Mouse (Mus musculus) liver, embryonic 14.5 days (tissue): ENCODE measurements around the gene Gipc2. TPM values are rescaled to one million over a fixed set of nuclear protein-coding genes. Genes with fewer than 3 reads are reported as not detected.

ENCODE experiments used
- ATAC-seq: fragments of 200-750 bp; cut with Nextera tagmentation; 2 replicates; pipeline ENCODE4 v1.8.0; 2017; ENCODE audit warnings: moderate number of reproducible peaks, mild to moderate bottlenecking, moderate library complexity; ENCODE audit not compliant: insufficient read depth
- DNase-seq, 3 experiments: peaks; one replicate each; pipeline ENCODE4 v3.0.0-alpha.2; 2012 to 2013; ENCODE audit warnings: low read depth in 3 of 3, low spot score in 3 of 3
- H3K27ac ChIP-seq: fragments of 300-500 bp; sonication (generic); 2 replicates; pipeline ENCODE4 v1.5.1; 2014; ENCODE audit warnings: moderate library complexity, mild to moderate bottlenecking, control low read depth, inconsistent platforms
- H3K27me3 ChIP-seq: fragments of 300-500 bp; sonication (generic); 2 replicates; pipeline ENCODE4 v1.6.1; 2014; ENCODE audit warnings: mild to moderate bottlenecking, low read length, moderate library complexity; ENCODE audit not compliant: control insufficient read depth, insufficient read depth
- H3K36me3 ChIP-seq: fragments of 300-500 bp; sonication (generic); replicated peaks from 2 replicates; pipeline ENCODE4 v1.6.1; 2014; ENCODE audit warnings: low read depth; ENCODE audit not compliant: control insufficient read depth, insufficient read depth
- H3K4me1 ChIP-seq, 2 experiments: fragments of 200-500 bp in 1 of 2; fragments of 300-500 bp in 1 of 2; sonication (generic) in 1 of 2; replicated peaks; 2 replicates each; pipeline ENCODE4 v1.6.1; 2012 to 2014; ENCODE audit warnings: antibody characterized with exemption in 1 of 2, inconsistent platforms in 1 of 2, low read length in 1 of 2; ENCODE audit not compliant: control insufficient read depth in 2 of 2, insufficient read depth in 2 of 2
- H3K4me2 ChIP-seq: fragments of 300-500 bp; sonication (generic); 2 replicates; pipeline ENCODE4 v1.6.1; 2014; ENCODE audit warnings: low read depth, mild to moderate bottlenecking, control low read depth, moderate library complexity
- H3K4me3 ChIP-seq, 2 experiments: fragments of 200-500 bp in 1 of 2; fragments of 300-500 bp in 1 of 2; sonication (generic) in 1 of 2; 2 replicates each; pipeline ENCODE4 v1.5.1; 2012 to 2014; ENCODE audit warnings: low read depth in 2 of 2, low read length in 2 of 2, mild to moderate bottlenecking in 2 of 2, control low read depth in 1 of 2, inconsistent platforms in 1 of 2, moderate library complexity in 1 of 2; ENCODE audit not compliant: insufficient read depth in 1 of 2
- H3K9ac ChIP-seq: fragments of 300-500 bp; sonication (generic); replicated peaks from 2 replicates; pipeline ENCODE4 v1.6.1; 2014; ENCODE audit warnings: mild to moderate bottlenecking, control low read depth, moderate library complexity
- H3K9me3 ChIP-seq: fragments of 300-500 bp; sonication (generic); 2 replicates; pipeline ENCODE4 v1.6.1; 2016; ENCODE audit warnings: low read length, mixed read lengths; ENCODE audit not compliant: control insufficient read depth
- CTCF ChIP-seq: IDR thresholded peaks from 2 replicates; pipeline ENCODE4 v1.5.1; 2016; ENCODE audit warnings: antibody characterized with exemption, low read depth, control low read depth
- EP300 ChIP-seq: IDR thresholded peaks from 2 replicates; pipeline ENCODE4 v1.6.1; 2016; ENCODE audit warnings: antibody characterized with exemption, low read depth
- WGBS: fragments of 180-500 bp; shearing (Covaris S2); extraction: QIAGEN DNeasy Blood & Tissue Kit; methylation state at CpG from one replicate; pipeline ENCODE4 v1.1.7; 2014; ENCODE audit not compliant: insufficient replicate concordance; 5-methylcytosine and 5-hydroxymethylcytosine counted together
- polyA plus RNA-seq, 2 experiments: library from polyadenylated mRNA; depleted of rRNA in 1 of 2; stranded (reverse) in 1 of 2; unstranded in 1 of 2; fragments of >200 nt; fragmentation: Nextera tagmentation in 1 of 2; extraction: Ambion mirVana in 1 of 2; gene quantifications; 2 replicates each; pipeline versions ENCODE4 v1.2.1 to v1.2.3; 2012 to 2014

Gene Gipc2
- polyA plus RNA-seq, 2 experiments: 7.7 to 16.9 TPM

DNA sequence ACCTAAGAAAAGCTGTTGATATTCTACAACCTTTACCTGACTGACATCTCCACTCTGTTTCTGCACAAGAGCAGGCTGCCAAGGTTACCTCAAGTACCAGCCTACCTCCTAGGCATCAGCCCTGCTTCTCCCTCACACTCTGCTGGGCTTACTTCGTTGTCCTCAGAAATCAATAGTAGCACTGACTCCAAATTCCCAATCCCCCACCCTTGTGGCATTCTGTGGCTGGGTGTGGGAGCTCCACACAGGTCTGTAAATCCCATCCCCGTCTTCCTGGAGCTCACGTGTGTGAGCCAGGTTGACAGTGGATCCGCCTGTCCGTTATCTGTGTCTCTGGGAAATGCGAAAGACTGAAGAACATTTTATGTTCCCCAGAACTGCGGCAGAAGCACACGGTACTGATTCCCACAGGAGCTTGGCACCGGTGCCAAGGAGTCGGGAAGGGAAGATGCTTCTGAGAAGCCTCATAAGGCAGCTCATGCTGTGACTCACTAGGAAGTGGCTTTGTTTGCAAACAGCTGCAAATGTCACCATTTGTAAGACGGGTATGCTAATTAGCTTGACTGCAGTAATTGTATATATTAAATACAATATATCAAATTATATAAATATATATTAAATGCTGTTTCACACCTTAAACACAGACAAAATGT, 10.6 kb downstream of the Gipc2 start:
- Histone ChIP-seq H3K4me1 (peaks cover 37 to 46% of the 10 kb centered on the region in 2 experiments), H3K36me3 (no peaks in the 10 kb centered on the region), H3K27ac (no peak overlapping the region), H3K9ac (no peak overlapping the region), H3K27me3 (no peaks in the 10 kb centered on the region), H3K4me3 (no peak overlapping the region), H3K4me2 (no peak overlapping the region), H3K9me3 (no peaks in the 10 kb centered on the region)
- WGBS: 65% methylated on average over 11 of the region's 11 CpGs
- no peak for TF ChIP-seq EP300
- no peak for TF ChIP-seq CTCF
- no peak for DNase-seq
- no peak for ATAC-seq

DNA sequence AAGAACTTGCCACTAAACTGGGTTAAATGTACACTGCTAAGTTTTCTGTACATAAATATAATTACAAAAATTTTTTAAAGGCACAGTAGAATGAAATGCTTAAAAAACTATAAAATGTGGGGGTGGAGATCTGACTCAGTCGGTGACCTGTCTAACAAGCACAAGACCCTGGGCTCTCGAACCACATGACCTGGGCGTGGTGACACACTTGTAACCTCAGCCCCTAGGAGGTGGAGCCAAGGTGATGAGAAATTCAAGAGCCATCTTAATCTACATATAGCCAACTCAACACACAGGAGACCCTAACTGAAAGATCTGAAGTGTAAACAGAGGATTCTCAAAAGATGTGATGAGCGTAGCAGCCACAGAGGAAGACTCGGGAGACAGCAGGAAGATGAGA, 11.9 kb downstream of the Gipc2 start:
- no peaks in the 10 kb centered on the region for H3K9me3 ChIP-seq
- H3K36me3 ChIP-seq: no peaks in the 10 kb centered on the region
- WGBS: 63% methylated on average over 5 of the region's 5 CpGs
- no peak for TF ChIP-seq EP300
- TF ChIP-seq CTCF: no peak
- no peak for DNase-seq
- no peaks in the 10 kb centered on the region for H3K27me3 ChIP-seq
- no peak overlapping the region for H3K4me2 ChIP-seq
- H3K27ac ChIP-seq: no peak overlapping the region
- H3K9ac ChIP-seq: no peak overlapping the region
- no peak for ATAC-seq
- H3K4me3 ChIP-seq: no peak overlapping the region
- H3K4me1 ChIP-seq: peaks cover 40 to 53% of the 10 kb centered on the region in 2 experiments

DNA sequence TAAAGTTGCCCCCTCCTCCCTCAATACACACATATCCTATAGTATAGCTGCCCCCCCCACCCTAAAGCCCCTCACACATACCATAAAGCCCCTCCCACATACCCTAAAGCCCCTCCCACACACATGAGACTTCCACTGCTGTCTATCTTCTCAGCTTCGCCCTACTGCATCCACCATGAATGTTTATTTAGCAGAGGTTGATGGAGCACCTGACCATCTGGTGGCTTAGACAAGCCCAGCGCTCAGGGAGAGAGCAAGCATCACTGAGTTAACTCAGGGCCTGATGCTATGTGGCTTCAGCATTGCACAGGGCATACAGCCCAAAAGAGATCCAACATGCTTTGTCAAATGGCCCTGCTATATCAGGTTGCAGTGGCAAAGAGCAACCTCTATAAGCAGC, 12.9 kb downstream of the Gipc2 start:
- Histone ChIP-seq H3K27ac (peak overlapping the region; percentile 84), H3K27me3 (no peaks in the 10 kb centered on the region), H3K9ac (peak overlapping the region; percentile 36), H3K4me1 (peaks cover 40 to 54% of the 10 kb centered on the region in 2 experiments), H3K36me3 (no peaks in the 10 kb centered on the region), H3K4me3 (no peak overlapping the region), H3K4me2 (peak overlapping the region; percentile 70), H3K9me3 (no peaks in the 10 kb centered on the region)
- TF ChIP-seq EP300 (no peak), CTCF (no peak)
- DNase-seq (no peak), ATAC-seq (no peak)
- 70% methylated on average over 2 of the region's 2 CpGs for WGBS

- Histone ChIP-seq H3K4me1 (peaks cover 40 to 54% of the 10 kb centered on the region in 2 experiments), H3K9ac (peak overlapping the region; percentile 57)
Observed at GRCm38 (mm10) chr3:152152483-152152804, 13.6 kb downstream of the Gipc2 start.

GRCm38 (mm10) chr3:152151725-152152482, 14.1 kb downstream of the Gipc2 start:
- H3K4me3 ChIP-seq: peak overlapping the region; percentile 17 to 39
- no peaks in the 10 kb centered on the region for H3K9me3 ChIP-seq
- 45% methylated on average over 28 of the region's 29 CpGs for WGBS
- no peaks in the 10 kb centered on the region for H3K36me3 ChIP-seq
- H3K27me3 ChIP-seq: no peaks in the 10 kb centered on the region
- H3K9ac ChIP-seq: peak overlapping the region; percentile 57
- no peak for TF ChIP-seq CTCF
- no peak for TF ChIP-seq EP300
- ATAC-seq: peak; percentile 53
- DNase-seq: no peak
- H3K27ac ChIP-seq: peak overlapping the region; percentile 84
- H3K4me1 ChIP-seq: peaks cover 40 to 57% of the 10 kb centered on the region in 2 experiments
- H3K4me2 ChIP-seq: peak overlapping the region; percentile 70

More at GRCm38 (mm10) chr3:152152483-152152804, 13.6 kb downstream of the Gipc2 start:
- WGBS: 19% methylated on average over 1 of the region's 1 CpGs
- H3K9me3 ChIP-seq: no peaks in the 10 kb centered on the region
- DNase-seq (peak; percentile 67 to 76 (median 70)), ATAC-seq (peak; percentile 96)
- peak overlapping the region; percentile 84 for H3K27ac ChIP-seq
- H3K4me2 ChIP-seq: peak overlapping the region; percentile 70
- peak overlapping the region; percentile 17 to 39 for H3K4me3 ChIP-seq
- no peaks in the 10 kb centered on the region for H3K36me3 ChIP-seq
- TF ChIP-seq CTCF: no peak
- TF ChIP-seq EP300: peak; percentile 97
- H3K27me3 ChIP-seq: no peaks in the 10 kb centered on the region
